Mouse (Mus musculus) stomach, postnatal 0 days (tissue): Measurements from ENCODE around the gene Apoe.

Source experiments
- CTCF ChIP-seq: IDR thresholded peaks from 2 replicates; pipeline ENCODE4 v1.5.1; 2016; ENCODE audit warnings: antibody characterized with exemption, low read depth, mild to moderate bottlenecking, moderate library complexity
- EP300 ChIP-seq: optimal IDR thresholded peaks from 2 replicates; pipeline ENCODE3; 2016; ENCODE audit warnings: antibody characterized with exemption

DNA sequence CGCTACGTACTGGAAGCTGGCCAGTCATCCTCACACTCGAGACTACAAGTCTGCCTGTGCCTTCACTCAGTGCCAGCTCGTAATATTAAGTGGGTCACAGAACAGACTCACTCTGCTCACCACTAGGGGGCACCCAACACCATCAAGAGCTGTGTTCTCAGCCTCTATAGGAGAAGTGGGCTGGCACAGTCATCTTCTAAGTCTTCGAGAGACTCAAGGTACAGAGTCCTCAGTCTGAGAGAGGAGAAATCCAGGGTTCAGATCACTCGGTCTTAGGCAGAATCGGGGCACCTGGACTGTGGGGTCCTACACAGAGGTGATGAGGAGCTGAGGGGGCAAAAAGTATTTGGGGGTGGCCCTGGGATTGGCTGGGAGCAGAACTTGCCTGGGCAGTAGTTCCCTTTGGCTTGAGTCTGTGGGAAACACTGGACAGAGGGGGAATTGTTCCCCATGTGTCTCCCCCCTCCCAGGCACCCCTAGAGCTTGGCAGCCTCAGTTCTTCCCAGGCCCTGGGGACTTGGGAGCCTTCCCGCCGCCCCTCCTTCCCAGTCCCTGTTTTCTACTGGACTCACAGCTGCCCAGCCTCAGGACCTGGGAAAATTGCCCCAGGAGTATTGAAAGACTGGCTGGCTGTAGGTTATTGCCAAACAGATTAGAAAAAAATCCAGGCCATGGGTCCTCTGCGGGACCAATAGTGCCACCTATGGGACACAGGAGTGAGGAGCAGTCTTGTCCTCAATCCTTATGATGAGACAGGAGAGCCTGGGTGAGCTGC lies 29.9 kb downstream of the Apoe start:
- peak; percentile 99 for TF ChIP-seq CTCF
- TF ChIP-seq EP300, result no peak
